Mouse (Mus musculus): Measurements from ENCODE around the gene Zmynd10. TPM values are rescaled to one million over a fixed set of nuclear protein-coding genes. Genes with fewer than 3 reads are reported as not detected.
A peak's percentile ranks its signal among the peaks of the same experiment; 100 is the strongest.
"Not testable (repeated sequence)": the region's sequence is repeated elsewhere in the genome, so short reads cannot be mapped to it uniquely, and the experiment has no call there.

The Zmynd10 gene
- polyA plus RNA-seq, 1 experiment, result 0.84 TPM

DNA sequence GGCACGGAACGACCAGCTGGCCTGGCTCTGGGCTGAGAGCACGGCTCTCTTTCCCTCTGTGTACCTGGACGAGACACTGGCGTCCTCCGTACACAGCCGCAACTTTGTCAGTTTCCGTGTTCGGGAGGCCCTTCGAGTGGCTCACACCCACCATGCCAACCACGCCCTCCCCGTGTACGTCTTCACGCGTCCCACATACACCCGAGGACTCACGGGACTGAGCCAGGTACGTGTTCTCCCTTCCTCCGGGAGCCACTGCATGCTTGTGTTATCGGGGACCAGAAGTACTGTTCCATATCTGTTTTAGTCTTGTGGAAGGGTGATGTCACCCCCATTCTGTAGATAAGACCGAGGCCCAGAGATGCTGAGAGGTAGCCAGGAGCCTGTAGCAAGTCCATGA is 23.7 kb downstream of the Zmynd10 start:
- H3K4me1 ChIP-seq (ENCODE audit: control insufficient read depth, insufficient read depth, insufficient read length), result peaks cover 9% of the 10 kb centered on the region; the same call in 1 of the 2 replicates
- WGBS, result 85% methylated on average over 21 of the region's 21 CpGs
- no peak for DNase-seq (ENCODE audit: low read depth in 1 of 2, low spot score in 2 of 2)
- no peaks in the 10 kb centered on the region for H3K27me3 ChIP-seq (ENCODE audit: control insufficient read depth, insufficient read depth, low read length)
- TF ChIP-seq CTCF (IDR thresholded peaks at IDR 0.05; ENCODE audit: extremely low read depth, insufficient read depth, insufficient read length, insufficient replicate concordance) (no peak), POLR2A (IDR thresholded peaks at IDR 0.05; ENCODE audit: low read depth, low read length) (no peak)
- H3K36me3 ChIP-seq (ENCODE audit: control insufficient read depth, insufficient read depth, low read length), result no peaks in the 10 kb centered on the region; the same call in 1 of the 2 replicates
- no peak overlapping the region for H3K27ac ChIP-seq (ENCODE audit: insufficient read depth, low read length)
- no peak overlapping the region for H3K4me3 ChIP-seq (ENCODE audit: extremely low read depth, insufficient read depth, insufficient read length)

DNA sequence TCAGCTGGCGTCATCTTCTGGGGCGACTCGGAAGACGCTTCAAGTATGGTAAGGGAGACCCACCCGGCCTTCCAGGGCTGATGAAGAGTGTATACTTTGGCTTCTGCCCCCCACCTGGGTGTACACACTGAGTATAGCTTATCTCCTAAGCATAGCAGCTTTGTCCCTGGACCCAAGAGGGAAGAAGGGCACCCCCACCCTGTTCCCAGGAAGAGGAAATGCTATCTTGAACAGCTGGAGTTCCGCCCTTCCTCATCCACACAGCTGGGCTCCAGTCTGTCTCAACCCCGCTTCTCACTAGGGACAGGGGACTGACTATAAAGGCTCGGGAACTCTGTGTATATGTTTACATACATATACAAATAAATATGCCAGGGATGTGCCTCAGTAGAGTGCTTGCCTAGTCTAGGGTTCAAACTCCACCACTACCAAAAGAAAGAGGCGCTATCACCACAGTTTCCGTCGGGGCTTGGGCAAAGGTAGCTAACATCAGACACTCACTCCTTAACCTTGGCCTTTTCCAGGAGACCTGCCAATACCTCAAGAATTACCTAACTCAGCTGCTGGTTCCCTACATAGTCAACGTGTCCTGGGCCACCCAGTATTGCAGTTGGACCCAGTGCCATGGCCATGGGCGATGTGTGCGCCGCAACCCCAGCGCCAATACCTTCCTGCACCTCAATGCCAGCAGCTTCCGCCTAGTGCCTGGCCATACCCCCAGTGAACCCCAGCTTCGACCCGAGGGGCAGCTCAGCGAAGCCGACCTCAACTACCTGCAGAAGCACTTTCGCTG is 24.6 kb downstream of the Zmynd10 start:
- no peaks in the 10 kb centered on the region; the same call in 1 of the 2 replicates for H3K36me3 ChIP-seq (ENCODE audit: control insufficient read depth, insufficient read depth, low read length)
- H3K4me3 ChIP-seq (ENCODE audit: extremely low read depth, insufficient read depth, insufficient read length), result no peak overlapping the region
- no peaks in the 10 kb centered on the region for H3K27me3 ChIP-seq (ENCODE audit: control insufficient read depth, insufficient read depth, low read length)
- no peak for TF ChIP-seq POLR2A (IDR thresholded peaks at IDR 0.05; ENCODE audit: low read depth, low read length)
- no peak for TF ChIP-seq CTCF (IDR thresholded peaks at IDR 0.05; ENCODE audit: extremely low read depth, insufficient read depth, insufficient read length, insufficient replicate concordance)
- H3K27ac ChIP-seq (ENCODE audit: insufficient read depth, low read length), result no peak overlapping the region
- no peak for DNase-seq (ENCODE audit: low read depth in 1 of 2, low spot score in 2 of 2)
- H3K4me1 ChIP-seq (ENCODE audit: control insufficient read depth, insufficient read depth, insufficient read length), result peaks cover 9% of the 10 kb centered on the region; the same call in 1 of the 2 replicates
- 91% methylated on average over 22 of the region's 22 CpGs for WGBS

DNA sequence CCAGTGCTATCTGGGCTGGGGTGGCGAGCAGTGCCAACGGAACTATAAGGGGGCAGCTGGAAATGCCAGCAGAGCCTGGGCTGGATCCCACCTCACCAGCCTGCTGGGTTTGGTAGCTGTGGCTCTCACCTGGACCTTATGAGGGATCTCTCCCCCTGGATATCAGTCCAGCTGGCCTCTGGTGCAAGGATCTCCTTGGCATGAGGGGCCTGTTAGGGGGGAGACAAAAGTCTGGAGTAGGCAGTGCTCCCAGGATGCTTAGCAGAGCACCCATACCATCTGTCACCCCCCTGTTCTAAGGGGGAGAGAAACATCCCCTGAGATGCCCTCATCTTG is 25.2 kb downstream of the Zmynd10 start:
- WGBS, result 92% methylated on average over 2 of the region's 2 CpGs
- H3K4me1 ChIP-seq (ENCODE audit: control insufficient read depth, insufficient read depth, insufficient read length), result peaks cover 9% of the 10 kb centered on the region; the same call in 1 of the 2 replicates

DNA sequence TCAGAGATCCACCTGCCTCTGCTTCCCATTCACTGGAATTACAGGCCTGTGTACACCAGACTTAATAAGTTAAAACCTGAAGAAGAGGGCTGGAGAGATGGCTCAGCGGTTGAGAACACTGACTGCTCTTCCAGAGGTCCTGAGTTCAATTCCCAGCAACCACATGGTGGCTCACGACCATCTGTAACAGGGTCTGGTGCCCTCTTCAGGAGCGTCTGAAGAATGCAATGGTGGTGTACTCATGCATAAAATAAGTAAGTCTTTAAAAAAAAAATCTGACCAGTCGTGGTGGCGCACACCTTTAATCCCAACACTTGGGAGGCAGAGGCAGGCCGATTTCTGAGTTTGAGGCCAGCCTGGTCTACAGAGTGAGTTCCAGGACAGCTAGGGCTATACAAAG is 26.7 kb downstream of the Zmynd10 start:
- not testable (repeated sequence) for H3K4me3 ChIP-seq (ENCODE audit: extremely low read depth, insufficient read depth, insufficient read length); DNase-seq (ENCODE audit: low read depth in 1 of 2, low spot score in 2 of 2); H3K36me3 ChIP-seq (ENCODE audit: control insufficient read depth, insufficient read depth, low read length); H3K27me3 ChIP-seq (ENCODE audit: control insufficient read depth, insufficient read depth, low read length); H3K27ac ChIP-seq (ENCODE audit: insufficient read depth, low read length); H3K4me1 ChIP-seq (ENCODE audit: control insufficient read depth, insufficient read depth, insufficient read length)
- WGBS, result 83% methylated on average over 6 of the region's 6 CpGs

More for the DNA sequence above, 25.2 kb downstream of the Zmynd10 start:
- no peak overlapping the region for H3K27ac ChIP-seq (ENCODE audit: insufficient read depth, low read length)
- no peaks in the 10 kb centered on the region; the same call in 1 of the 2 replicates for H3K36me3 ChIP-seq (ENCODE audit: control insufficient read depth, insufficient read depth, low read length)
- no peak overlapping the region for H3K4me3 ChIP-seq (ENCODE audit: extremely low read depth, insufficient read depth, insufficient read length)
- no peaks in the 10 kb centered on the region for H3K27me3 ChIP-seq (ENCODE audit: control insufficient read depth, insufficient read depth, low read length)
- no peak for DNase-seq (ENCODE audit: low read depth in 1 of 2, low spot score in 2 of 2)
- no peak for TF ChIP-seq POLR2A (IDR thresholded peaks at IDR 0.05; ENCODE audit: low read depth, low read length)
- TF ChIP-seq CTCF (IDR thresholded peaks at IDR 0.05; ENCODE audit: extremely low read depth, insufficient read depth, insufficient read length, insufficient replicate concordance), result no peak

DNA sequence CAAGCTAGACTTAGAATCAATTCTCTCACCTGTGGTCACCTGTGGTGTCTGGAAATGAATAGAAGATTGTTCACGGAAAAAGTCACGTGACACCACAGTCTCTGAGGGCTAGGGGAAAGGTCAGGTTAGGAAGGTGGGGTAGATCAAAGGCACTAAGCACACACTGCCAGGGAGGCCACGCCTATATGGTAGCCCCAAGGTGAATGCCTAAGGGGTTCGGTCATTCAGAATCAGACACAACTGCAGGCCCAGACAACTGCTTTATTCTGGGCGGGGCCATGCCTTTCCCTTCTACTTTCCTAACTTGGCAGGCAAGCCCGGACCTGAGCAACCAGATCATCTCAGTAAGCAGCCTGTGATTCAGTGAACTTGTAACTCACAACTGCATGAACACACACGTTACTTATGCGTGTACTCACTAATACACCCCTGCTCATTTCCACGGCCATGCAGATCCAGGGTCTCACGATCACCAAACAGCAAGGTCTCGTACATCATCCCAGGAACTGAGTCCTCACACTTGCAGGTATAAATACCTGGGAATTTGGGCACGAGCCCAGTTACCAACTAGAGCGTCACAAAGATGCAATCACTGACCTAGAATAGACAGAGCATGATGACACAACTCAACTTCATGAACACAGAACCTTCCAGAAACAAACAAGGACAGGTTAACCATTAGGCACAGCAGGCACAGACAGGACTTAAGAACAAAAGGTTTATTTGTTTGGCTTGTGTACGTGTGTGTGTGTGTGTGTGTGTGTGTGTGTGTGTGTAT is 28.7 kb downstream of the Zmynd10 start:
- H3K4me3 ChIP-seq (ENCODE audit: extremely low read depth, insufficient read depth, insufficient read length), result no peak overlapping the region
- H3K36me3 ChIP-seq (ENCODE audit: control insufficient read depth, insufficient read depth, low read length), result no peaks in the 10 kb centered on the region; the same call in 1 of the 2 replicates
- H3K27ac ChIP-seq (ENCODE audit: insufficient read depth, low read length), result no peak overlapping the region
- 90% methylated on average over 14 of the region's 14 CpGs for WGBS
- H3K27me3 ChIP-seq (ENCODE audit: control insufficient read depth, insufficient read depth, low read length), result no peaks in the 10 kb centered on the region
- no peak for TF ChIP-seq POLR2A (IDR thresholded peaks at IDR 0.05; ENCODE audit: low read depth, low read length)
- TF ChIP-seq CTCF (IDR thresholded peaks at IDR 0.05; ENCODE audit: extremely low read depth, insufficient read depth, insufficient read length, insufficient replicate concordance), result no peak
- H3K4me1 ChIP-seq (ENCODE audit: control insufficient read depth, insufficient read depth, insufficient read length), result peaks cover 7% of the 10 kb centered on the region; the same call in 1 of the 2 replicates
- DNase-seq (ENCODE audit: low read depth in 1 of 2, low spot score in 2 of 2), result no peak

DNA sequence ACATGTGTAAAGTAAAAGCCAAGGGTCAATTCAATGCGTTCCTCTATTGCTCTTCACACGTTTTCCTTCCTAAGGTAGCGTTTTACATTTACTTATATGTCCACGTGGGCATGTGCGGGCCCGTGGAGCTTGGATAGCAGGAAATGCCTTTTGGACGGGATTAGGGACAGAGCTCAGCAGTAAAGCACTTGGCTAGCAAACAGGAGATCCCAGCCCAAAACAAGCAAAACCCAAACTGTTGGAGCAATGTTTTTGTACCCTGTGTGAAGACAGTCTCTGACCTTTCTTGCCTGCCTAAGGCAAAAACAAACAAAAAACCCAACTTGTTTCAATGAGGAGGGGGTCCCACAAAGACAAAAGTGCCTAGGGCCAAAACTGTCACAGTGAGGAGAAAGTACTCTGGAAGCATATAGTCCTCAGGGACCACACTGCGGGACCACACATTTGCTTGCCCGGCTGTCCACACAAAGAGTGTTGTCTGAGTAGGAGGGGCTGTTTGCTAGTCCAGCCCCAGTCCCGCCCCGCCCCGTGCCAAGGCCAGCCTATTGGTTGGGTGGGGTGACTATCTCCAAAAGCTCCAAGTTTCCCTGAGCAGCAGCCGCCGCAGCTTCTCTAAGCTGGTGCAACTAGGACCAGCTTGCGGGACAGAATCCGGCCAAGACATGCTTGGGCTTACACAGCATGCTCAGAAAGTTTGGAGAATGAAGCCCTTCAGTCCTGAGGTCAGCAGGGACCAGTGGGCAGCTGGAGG is 29.4 kb downstream of the Zmynd10 start, which contains the start of gene Hyal1:
Hyal1 (plus strand) TSS at position 571 of the 751 bp plus-strand sequence.
- Histone ChIP-seq H3K4me3 (ENCODE audit: extremely low read depth, insufficient read depth, insufficient read length) (peak within 1 kb of the TSS; percentile 25; the same call in 1 of the 2 replicates), H3K27ac (ENCODE audit: insufficient read depth, low read length) (peak within 1 kb of the TSS; percentile 15; the same call in 1 of the 2 replicates), H3K4me1 (ENCODE audit: control insufficient read depth, insufficient read depth, insufficient read length) (peaks cover 11% of the 10 kb centered on the region; the same call in 1 of the 2 replicates), H3K27me3 (ENCODE audit: control insufficient read depth, insufficient read depth, low read length) (no peaks in the 10 kb centered on the region), H3K36me3 (ENCODE audit: control insufficient read depth, insufficient read depth, low read length) (no peaks in the 10 kb centered on the region)
- DNase-seq (ENCODE audit: low read depth in 1 of 2, low spot score in 2 of 2), result no peak
- WGBS, result 49% methylated on average over 16 of the region's 16 CpGs
- TF ChIP-seq CTCF (IDR thresholded peaks at IDR 0.05; ENCODE audit: extremely low read depth, insufficient read depth, insufficient read length, insufficient replicate concordance) (no peak), POLR2A (IDR thresholded peaks at IDR 0.05; ENCODE audit: low read depth, low read length) (no peak)
